Mouse (Mus musculus) heart, embryonic 16.5 days (tissue): ENCODE measurements around the gene Isca1. TPM values are rescaled to one million over a fixed set of nuclear protein-coding genes. Genes with fewer than 3 reads are reported as not detected.
"Not testable (repeated sequence)": the region's sequence is repeated elsewhere in the genome, so short reads cannot be mapped to it uniquely, and the experiment has no call there.

Experiments used
- ATAC-seq: fragments of 200-750 bp; cut with Nextera tagmentation; replicated peaks from 2 replicates; pipeline ENCODE4 v1.8.0; 2017; ENCODE audit warnings: moderate number of reproducible peaks; ENCODE audit not compliant: insufficient read depth, low FRiP score; ENCODE audit errors: extremely low read depth
- H3K27ac ChIP-seq: fragments of 300-500 bp; sonication (generic); 2 replicates; pipeline ENCODE4 v1.5.1; 2014; ENCODE audit warnings: mild to moderate bottlenecking, low read length, control low read depth, moderate library complexity
- H3K27me3 ChIP-seq: fragments of 300-500 bp; sonication (generic); 2 replicates; pipeline ENCODE4 v1.6.1; 2014; ENCODE audit warnings: low read length, mixed read lengths; ENCODE audit not compliant: control insufficient read depth, insufficient read depth
- H3K36me3 ChIP-seq: fragments of 300-500 bp; sonication (generic); 2 replicates; pipeline ENCODE4 v1.6.1; 2014; ENCODE audit not compliant: control insufficient read depth, insufficient read depth
- H3K4me1 ChIP-seq: fragments of 300-500 bp; sonication (generic); 2 replicates; pipeline ENCODE4 v1.6.1; 2014; ENCODE audit warnings: low read length, mixed read lengths; ENCODE audit not compliant: control insufficient read depth, insufficient read depth
- H3K4me2 ChIP-seq: fragments of 300-500 bp; sonication (generic); 2 replicates; pipeline ENCODE4 v1.6.1; 2014; ENCODE audit warnings: low read depth, mild to moderate bottlenecking, control low read depth, low read length
- H3K4me3 ChIP-seq: fragments of 300-500 bp; sonication (generic); 2 replicates; pipeline ENCODE4 v1.5.1; 2014; ENCODE audit warnings: mild to moderate bottlenecking, control low read depth, low read length
- H3K9ac ChIP-seq: fragments of 300-500 bp; sonication (generic); 2 replicates; pipeline ENCODE4 v1.6.1; 2014; ENCODE audit warnings: low read length, control low read depth
- H3K9me3 ChIP-seq: fragments of 300-500 bp; sonication (generic); replicated peaks from 2 replicates; pipeline ENCODE4 v1.6.1; 2016; ENCODE audit warnings: low read length; ENCODE audit not compliant: control insufficient read depth
- WGBS: fragments of 180-500 bp; shearing (Covaris S2); extraction: QIAGEN DNeasy Blood & Tissue Kit; methylation state at CpG from one replicate; pipeline ENCODE4 v1.1.7; 2014; 5-methylcytosine and 5-hydroxymethylcytosine counted together
- polyA plus RNA-seq: library from polyadenylated mRNA; unstranded; fragments of >200 nt; fragmentation: Nextera tagmentation; extraction: Ambion mirVana; gene quantifications from 2 replicates; pipeline ENCODE4 v1.2.1, GENCODE M21; 2015

Gene Isca1
- polyA plus RNA-seq, 1 experiment from 2014 or later, result 284 TPM

GRCm38 (mm10) chr13:59739397-59739796 lies 30.2 kb downstream of the Isca1 start:
- no peak overlapping the region for H3K4me3 ChIP-seq
- H3K36me3 ChIP-seq, result no peaks in the 10 kb centered on the region
- H3K4me2 ChIP-seq, result no peak overlapping the region
- no peak overlapping the region for H3K27ac ChIP-seq
- no peak for ATAC-seq
- H3K9me3 ChIP-seq, result no peaks in the 10 kb centered on the region
- H3K4me1 ChIP-seq, result peaks cover 5% of the 10 kb centered on the region
- no peaks in the 10 kb centered on the region for H3K27me3 ChIP-seq
- H3K9ac ChIP-seq, result no peak overlapping the region
- 87% methylated on average over 4 of the region's 4 CpGs for WGBS

GRCm38 (mm10) chr13:59738455-59738854 lies 31.2 kb downstream of the Isca1 start:
- Histone ChIP-seq H3K4me2 (no peak overlapping the region), H3K36me3 (no peaks in the 10 kb centered on the region), H3K4me1 (peaks cover 5% of the 10 kb centered on the region), H3K9ac (no peak overlapping the region), H3K9me3 (no peaks in the 10 kb centered on the region), H3K27me3 (no peaks in the 10 kb centered on the region), H3K27ac (no peak overlapping the region), H3K4me3 (no peak overlapping the region)
- WGBS, result 77% methylated on average over 2 of the region's 2 CpGs
- ATAC-seq, result no peak

DNA sequence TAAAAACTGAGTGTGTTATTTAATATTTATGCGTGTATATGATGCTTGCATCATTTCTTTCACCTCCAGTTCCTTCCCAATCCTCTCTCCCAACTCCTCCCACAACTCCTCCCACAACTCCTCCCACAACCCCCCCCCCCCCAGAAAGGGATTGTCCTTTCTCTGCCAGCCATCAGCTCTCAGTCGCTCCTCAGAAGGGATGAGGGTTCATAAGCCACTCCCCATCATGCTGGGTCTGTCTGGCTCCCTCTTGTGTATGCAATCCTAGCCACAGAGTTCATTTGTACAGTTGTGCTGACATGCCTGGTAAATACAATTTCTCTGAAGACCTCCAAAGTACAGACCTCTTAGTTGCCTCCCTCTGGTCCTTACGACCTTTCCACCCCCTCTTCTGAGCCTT lies 34.4 kb downstream of the Isca1 start:
- Histone ChIP-seq H3K36me3 (no peaks in the 10 kb centered on the region), H3K9me3 (no peaks in the 10 kb centered on the region), H3K4me2 (no peak overlapping the region), H3K9ac (no peak overlapping the region), H3K27me3 (no peaks in the 10 kb centered on the region), H3K27ac (no peak overlapping the region), H3K4me1 (no peaks in the 10 kb centered on the region), H3K4me3 (no peak overlapping the region)
- ATAC-seq, result no peak; the same call in 1 of the 2 replicates
- 26% methylated on average over 3 of the region's 3 CpGs for WGBS

GRCm38 (mm10) chr13:59734347-59734746 lies 35.3 kb downstream of the Isca1 start:
- not testable (repeated sequence) for H3K9me3 ChIP-seq

GRCm38 (mm10) chr13:59733936-59734335 lies 35.7 kb downstream of the Isca1 start:
- Histone ChIP-seq H3K27ac (no peak overlapping the region), H3K36me3 (no peaks in the 10 kb centered on the region), H3K4me2 (no peak overlapping the region), H3K9ac (no peak overlapping the region), H3K27me3 (no peaks in the 10 kb centered on the region), H3K4me1 (no peaks in the 10 kb centered on the region), H3K4me3 (no peak overlapping the region), H3K9me3 (no peaks in the 10 kb centered on the region)
- ATAC-seq, result no peak
- WGBS, result 90% methylated on average over 2 of the region's 4 CpGs

More at GRCm38 (mm10) chr13:59734347-59734746, 35.3 kb downstream of the Isca1 start:
- H3K9ac ChIP-seq, H3K4me2 ChIP-seq, H3K4me1 ChIP-seq, H3K36me3 ChIP-seq, ATAC-seq, H3K4me3 ChIP-seq, H3K27me3 ChIP-seq, H3K27ac ChIP-seq: not testable (repeated sequence)
- 29% methylated on average over 6 of the region's 6 CpGs for WGBS

DNA sequence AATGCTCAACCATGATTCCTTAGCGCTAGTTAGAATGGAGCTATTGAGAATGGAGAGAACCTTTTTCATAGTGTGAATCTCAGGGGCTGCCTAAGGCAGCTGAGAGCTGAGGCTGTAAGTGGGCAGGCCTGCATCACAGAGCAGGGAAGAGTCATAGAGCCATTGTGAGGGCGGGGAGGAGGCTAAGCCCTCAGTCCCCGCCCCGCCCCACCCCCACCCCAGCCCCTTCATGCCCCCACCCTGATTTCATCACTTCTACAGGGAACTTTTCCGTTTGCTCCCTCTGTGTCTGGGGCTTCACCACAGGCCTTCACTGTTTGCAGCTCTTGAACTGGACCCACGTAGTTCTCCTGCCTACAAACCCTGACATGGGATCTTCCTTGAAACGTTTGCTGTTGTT lies 38.0 kb downstream of the Isca1 start, which contains the start of gene Spata31d1d:
Spata31d1d (minus strand) TSS at position 101 of the 400 bp plus-strand sequence.
- H3K27ac ChIP-seq, result no peak within 1 kb of the TSS
- 37% methylated on average over 6 of the region's 7 CpGs for WGBS
- H3K4me2 ChIP-seq, result no peak within 1 kb of the TSS
- no peaks in the 10 kb centered on the region for H3K36me3 ChIP-seq
- H3K9me3 ChIP-seq, result no peaks in the 10 kb centered on the region
- no peak for ATAC-seq
- H3K27me3 ChIP-seq, result no peaks in the 10 kb centered on the region
- H3K4me3 ChIP-seq, result no peak within 1 kb of the TSS
- no peak within 1 kb of the TSS for H3K9ac ChIP-seq
- H3K4me1 ChIP-seq, result peaks cover 3% of the 10 kb centered on the region

DNA sequence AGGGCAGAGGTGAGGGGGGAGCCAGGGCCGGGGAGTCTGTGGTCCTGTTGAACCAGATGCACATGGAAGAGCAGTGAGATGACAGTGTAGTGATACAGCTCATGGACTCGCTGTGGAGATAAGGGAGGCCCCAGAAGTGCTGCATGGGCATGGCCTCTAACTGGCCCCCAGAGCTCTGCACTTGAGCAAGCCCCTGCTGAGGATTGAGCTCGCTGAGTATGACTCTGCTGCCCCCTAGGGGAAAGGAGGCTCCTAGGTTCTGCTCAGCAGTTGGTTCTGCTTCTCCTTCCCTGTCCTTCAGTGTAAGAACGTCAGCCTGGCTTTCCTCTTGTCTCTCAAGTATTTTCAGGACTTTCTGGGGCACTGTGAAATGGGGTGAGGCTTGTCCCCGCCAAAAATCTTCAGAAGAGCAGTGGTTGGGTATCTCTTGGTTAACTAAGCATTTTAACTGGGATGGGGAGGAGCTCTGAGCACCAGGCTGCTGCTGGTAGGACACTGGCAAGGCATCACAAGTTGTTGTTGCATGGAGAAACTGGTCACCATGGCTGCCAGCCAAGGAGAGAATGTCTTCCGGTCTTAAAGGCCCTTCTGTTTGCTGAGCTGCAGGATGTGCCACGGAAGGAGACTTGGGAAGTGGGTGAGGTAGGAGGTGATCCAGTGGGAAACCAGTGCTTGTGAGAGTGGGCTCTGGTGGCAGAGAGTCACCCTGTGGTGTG lies 41.1 kb downstream of the Isca1 start:
- Histone ChIP-seq H3K4me3 (no peak overlapping the region), H3K9me3 (no peaks in the 10 kb centered on the region), H3K9ac (no peak overlapping the region), H3K4me1 (peaks cover 3% of the 10 kb centered on the region), H3K4me2 (no peak overlapping the region), H3K36me3 (no peaks in the 10 kb centered on the region), H3K27me3 (no peaks in the 10 kb centered on the region), H3K27ac (no peak overlapping the region)
- 15% methylated on average over 7 of the region's 7 CpGs for WGBS
- ATAC-seq, result peak; percentile 91

- ATAC-seq, result no peak
- Histone ChIP-seq H3K4me1 (peaks cover 3% of the 10 kb centered on the region), H3K9me3 (no peaks in the 10 kb centered on the region), H3K36me3 (no peaks in the 10 kb centered on the region), H3K27ac (no peak overlapping the region), H3K4me2 (peak overlapping the region; percentile 46), H3K27me3 (no peaks in the 10 kb centered on the region), H3K4me3 (peak overlapping the region; percentile 4), H3K9ac (peak overlapping the region; percentile 5; the same call in 1 of the 2 replicates)
- 23% methylated on average over 29 of the region's 29 CpGs for WGBS
These were observed 43.3 kb downstream of the Isca1 start for GRCm38 (mm10) chr13:59726139-59726867.

- ATAC-seq, H3K4me1 ChIP-seq: not testable (repeated sequence)
- 78% methylated on average over 1 of the region's 1 CpGs for WGBS
These were observed 47.5 kb downstream of the Isca1 start for GRCm38 (mm10) chr13:59722089-59722488.

More at GRCm38 (mm10) chr13:59722089-59722488, 47.5 kb downstream of the Isca1 start:
- H3K4me2 ChIP-seq, H3K27me3 ChIP-seq, H3K27ac ChIP-seq, H3K4me3 ChIP-seq, H3K36me3 ChIP-seq, H3K9me3 ChIP-seq, H3K9ac ChIP-seq: not testable (repeated sequence)
